Mouse (Mus musculus) hindbrain, embryonic 16.5 days (tissue): ENCODE measurements around the gene Rapgef4. TPM values are rescaled to one million over a fixed set of nuclear protein-coding genes. Genes with fewer than 3 reads are reported as not detected.
A peak's percentile ranks its signal among the peaks of the same experiment; 100 is the strongest.
"Not testable (repeated sequence)": the region's sequence is repeated elsewhere in the genome, so short reads cannot be mapped to it uniquely, and the experiment has no call there.

Experiments used
- ATAC-seq: fragments of 200-750 bp; cut with Nextera tagmentation; 2 replicates; pipeline ENCODE4 v1.8.0; 2017; ENCODE audit warnings: moderate TSS enrichment, moderate library complexity
- H3K27ac ChIP-seq: fragments of 300-500 bp; sonication (generic); 2 replicates; pipeline ENCODE4 v1.5.1; 2014; ENCODE audit warnings: low read depth, mild to moderate bottlenecking, control low read depth, low read length, moderate library complexity
- H3K27me3 ChIP-seq: fragments of 300-500 bp; sonication (generic); replicated peaks from 2 replicates; pipeline ENCODE4 v1.6.1; 2014; ENCODE audit warnings: low read length; ENCODE audit not compliant: control insufficient read depth, insufficient read depth
- H3K36me3 ChIP-seq: fragments of 300-500 bp; sonication (generic); 2 replicates; pipeline ENCODE4 v1.6.1; 2014; ENCODE audit warnings: mild to moderate bottlenecking, low read length, moderate library complexity, mixed read lengths; ENCODE audit not compliant: control insufficient read depth, insufficient read depth
- H3K4me1 ChIP-seq: fragments of 300-500 bp; sonication (generic); 2 replicates; pipeline ENCODE4 v1.6.1; 2014; ENCODE audit warnings: low read depth, low read length; ENCODE audit not compliant: control insufficient read depth, insufficient read depth
- H3K4me2 ChIP-seq: fragments of 300-500 bp; sonication (generic); 2 replicates; pipeline ENCODE4 v1.6.1; 2014; ENCODE audit warnings: mild to moderate bottlenecking, low read length, control low read depth, moderate library complexity
- H3K4me3 ChIP-seq: fragments of 300-500 bp; sonication (generic); 2 replicates; pipeline ENCODE4 v1.5.1; 2014; ENCODE audit warnings: mild to moderate bottlenecking, low read length, control low read depth, moderate library complexity
- H3K9ac ChIP-seq: fragments of 300-500 bp; sonication (generic); 2 replicates; pipeline ENCODE4 v1.6.1; 2014; ENCODE audit warnings: low read depth, mild to moderate bottlenecking, control low read depth, low read length, moderate library complexity
- H3K9me3 ChIP-seq: fragments of 300-500 bp; sonication (generic); 2 replicates; pipeline ENCODE4 v1.6.1; 2014; ENCODE audit warnings: mild to moderate bottlenecking, low read length, moderate library complexity; ENCODE audit not compliant: control insufficient read depth
- WGBS: fragments of 180-500 bp; shearing (Covaris S2); extraction: QIAGEN DNeasy Blood & Tissue Kit; methylation state at CpG from one replicate; pipeline ENCODE4 v1.1.7; 2014; 5-methylcytosine and 5-hydroxymethylcytosine counted together
- polyA plus RNA-seq: library from polyadenylated mRNA; unstranded; fragments of >200 nt; fragmentation: Nextera tagmentation; extraction: Ambion mirVana; gene quantifications from 2 replicates; pipeline ENCODE4 v1.2.1, GENCODE M21; 2015

Gene Rapgef4
- polyA plus RNA-seq, 1 experiment from 2014 or later = 41.3 TPM

DNA sequence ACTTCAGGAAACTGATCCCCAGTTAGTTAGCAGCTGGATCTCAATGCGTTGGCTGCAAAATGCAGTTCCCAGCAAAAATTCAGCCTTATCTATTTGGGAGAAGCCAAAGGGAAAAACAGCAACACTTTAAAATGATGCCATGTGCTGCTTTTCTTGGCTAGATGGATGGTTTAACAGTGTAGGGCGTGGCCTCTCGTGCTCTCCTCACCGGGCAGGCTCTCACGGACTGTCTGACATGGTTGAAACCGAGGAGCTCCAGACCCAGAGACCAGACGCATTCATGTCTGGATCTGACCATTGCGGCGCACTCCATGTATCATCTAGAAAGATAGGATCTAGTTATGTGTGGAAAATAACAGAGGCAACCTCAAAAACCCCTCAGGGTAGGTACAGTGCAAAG, 87.5 kb downstream of the Rapgef4 start:
- H3K9ac ChIP-seq = no peak overlapping the region
- WGBS = 86% methylated on average over 9 of the region's 9 CpGs
- H3K4me1 ChIP-seq = no peaks in the 10 kb centered on the region
- no peaks in the 10 kb centered on the region for H3K36me3 ChIP-seq
- no peak overlapping the region for H3K4me3 ChIP-seq
- no peak overlapping the region for H3K4me2 ChIP-seq
- H3K27ac ChIP-seq = no peak overlapping the region
- no peaks in the 10 kb centered on the region for H3K27me3 ChIP-seq
- no peak for ATAC-seq
- H3K9me3 ChIP-seq = no peaks in the 10 kb centered on the region

- 66% methylated on average over 8 of the region's 8 CpGs for WGBS
- H3K4me1 ChIP-seq = no peaks in the 10 kb centered on the region
- H3K9ac ChIP-seq = no peak overlapping the region
- H3K36me3 ChIP-seq = no peaks in the 10 kb centered on the region
- no peaks in the 10 kb centered on the region for H3K27me3 ChIP-seq
- no peak overlapping the region for H3K4me2 ChIP-seq
- no peaks in the 10 kb centered on the region for H3K9me3 ChIP-seq
- no peak overlapping the region for H3K27ac ChIP-seq
- H3K4me3 ChIP-seq = no peak overlapping the region
- no peak for ATAC-seq
These were observed 89.0 kb downstream of the Rapgef4 start for GRCm38 (mm10) chr2:72070086-72070485.

- H3K9ac ChIP-seq, H3K27ac ChIP-seq, H3K27me3 ChIP-seq, ATAC-seq, H3K9me3 ChIP-seq, H3K4me2 ChIP-seq, H3K4me3 ChIP-seq, H3K36me3 ChIP-seq, H3K4me1 ChIP-seq: not testable (repeated sequence)
- 73% methylated on average over 1 of the region's 1 CpGs for WGBS
These were observed 92.1 kb downstream of the Rapgef4 start for GRCm38 (mm10) chr2:72073121-72073520.

DNA sequence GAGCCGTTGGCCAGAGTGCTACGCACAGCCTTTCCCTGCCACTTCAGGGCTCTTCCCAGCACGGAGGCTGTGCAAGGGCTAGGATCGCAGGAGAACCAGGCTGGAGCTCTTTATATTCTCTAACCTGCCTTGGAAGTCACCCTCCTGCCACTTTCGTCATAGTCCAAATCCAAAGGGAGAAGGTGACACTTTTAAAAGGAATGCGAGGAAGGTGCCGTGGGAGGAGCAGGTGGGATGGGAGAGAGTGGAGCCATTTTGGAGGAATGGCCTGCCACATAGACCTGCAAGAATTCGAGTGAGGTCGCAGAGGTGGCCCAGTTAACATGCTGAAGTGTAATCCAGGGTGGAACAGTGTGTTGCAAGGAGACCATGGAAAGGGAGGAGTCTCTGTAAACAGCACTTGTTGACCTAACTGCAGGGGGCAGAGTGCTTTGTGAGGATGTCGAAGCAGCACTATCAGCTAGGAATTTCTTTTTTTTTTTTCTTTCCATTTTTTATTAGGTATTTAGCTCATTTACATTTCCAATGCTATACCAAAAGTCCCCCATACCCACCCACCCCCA, 94.0 kb downstream of the Rapgef4 start:
- H3K27ac ChIP-seq = no peak overlapping the region
- no peaks in the 10 kb centered on the region for H3K27me3 ChIP-seq
- no peak for ATAC-seq
- H3K36me3 ChIP-seq = no peaks in the 10 kb centered on the region
- H3K4me1 ChIP-seq = no peaks in the 10 kb centered on the region
- WGBS = 78% methylated on average over 10 of the region's 10 CpGs
- no peaks in the 10 kb centered on the region for H3K9me3 ChIP-seq
- no peak overlapping the region for H3K4me2 ChIP-seq
- H3K4me3 ChIP-seq = no peak overlapping the region
- no peak overlapping the region for H3K9ac ChIP-seq

DNA sequence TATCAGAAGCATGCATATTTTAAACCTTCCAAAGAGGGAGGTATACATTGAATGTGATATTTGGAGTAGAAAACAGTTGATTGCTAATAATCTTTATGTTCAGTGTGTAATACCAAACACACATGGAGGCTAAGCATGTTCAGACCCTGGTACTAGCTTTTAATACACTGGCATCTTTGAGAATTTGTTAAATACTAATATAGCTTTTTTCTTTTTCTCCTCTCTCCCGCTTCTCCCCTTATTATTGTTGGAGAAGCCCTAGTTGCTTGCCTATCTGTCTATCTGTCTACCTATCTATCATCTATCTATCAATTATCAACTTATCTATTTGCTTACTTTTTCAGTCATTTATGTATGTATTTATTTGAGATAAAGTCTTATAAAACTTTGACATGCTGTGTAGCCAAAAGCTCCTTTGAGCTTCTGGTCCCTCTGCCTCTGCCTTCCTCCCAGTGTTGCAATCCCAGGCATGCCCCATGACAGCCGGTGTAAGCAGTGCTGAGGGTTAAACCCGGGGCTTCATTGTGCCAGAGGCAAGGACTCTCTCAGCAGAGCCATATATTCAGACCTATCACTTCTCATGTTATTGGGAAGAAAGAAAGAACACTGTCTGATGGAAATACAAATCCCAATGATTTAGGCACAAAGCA, 96.6 kb downstream of the Rapgef4 start:
- Histone ChIP-seq H3K9me3 (no peaks in the 10 kb centered on the region), H3K27ac (no peak overlapping the region), H3K4me3 (no peak overlapping the region), H3K36me3 (no peaks in the 10 kb centered on the region), H3K4me1 (no peaks in the 10 kb centered on the region), H3K9ac (no peak overlapping the region), H3K4me2 (no peak overlapping the region), H3K27me3 (no peaks in the 10 kb centered on the region)
- no peak for ATAC-seq
- WGBS = 76% methylated on average over 3 of the region's 3 CpGs

- Histone ChIP-seq H3K9me3 (no peaks in the 10 kb centered on the region), H3K4me3 (no peak overlapping the region), H3K36me3 (no peaks in the 10 kb centered on the region), H3K9ac (no peak overlapping the region), H3K4me2 (no peak overlapping the region), H3K27me3 (no peaks in the 10 kb centered on the region), H3K27ac (no peak overlapping the region), H3K4me1 (no peaks in the 10 kb centered on the region)
- 66% methylated on average over 6 of the region's 6 CpGs for WGBS
- peak; percentile 37; the same call in 1 of the 2 replicates for ATAC-seq
These were observed 97.1 kb downstream of the Rapgef4 start for GRCm38 (mm10) chr2:72078140-72078521.

GRCm38 (mm10) chr2:72079110-72079509, 98.1 kb downstream of the Rapgef4 start:
- Histone ChIP-seq H3K36me3 (no peaks in the 10 kb centered on the region), H3K9me3 (no peaks in the 10 kb centered on the region), H3K27ac (no peak overlapping the region), H3K4me2 (no peak overlapping the region), H3K4me1 (no peaks in the 10 kb centered on the region), H3K9ac (no peak overlapping the region), H3K4me3 (no peak overlapping the region), H3K27me3 (no peaks in the 10 kb centered on the region)
- ATAC-seq = no peak
- 82% methylated on average over 8 of the region's 8 CpGs for WGBS

GRCm38 (mm10) chr2:72082846-72083245, 101.8 kb downstream of the Rapgef4 start:
- Histone ChIP-seq H3K27ac (no peak overlapping the region), H3K4me3 (no peak overlapping the region), H3K4me2 (no peak overlapping the region), H3K27me3 (no peaks in the 10 kb centered on the region), H3K9ac (no peak overlapping the region), H3K9me3 (no peaks in the 10 kb centered on the region), H3K36me3 (no peaks in the 10 kb centered on the region), H3K4me1 (no peaks in the 10 kb centered on the region)
- WGBS = 92% methylated on average over 4 of the region's 4 CpGs
- ATAC-seq = no peak

GRCm38 (mm10) chr2:72088886-72089285, 107.8 kb downstream of the Rapgef4 start:
- no peak overlapping the region for H3K9ac ChIP-seq
- H3K4me3 ChIP-seq = no peak overlapping the region
- 82% methylated on average over 11 of the region's 11 CpGs for WGBS
- H3K36me3 ChIP-seq = no peaks in the 10 kb centered on the region
- H3K9me3 ChIP-seq = no peaks in the 10 kb centered on the region
- ATAC-seq = no peak
- no peaks in the 10 kb centered on the region for H3K27me3 ChIP-seq
- no peak overlapping the region for H3K27ac ChIP-seq
- H3K4me1 ChIP-seq = peaks cover 12% of the 10 kb centered on the region
- no peak overlapping the region for H3K4me2 ChIP-seq
